Mouse (Mus musculus) thymus, postnatal 0 days (tissue): Measurements from ENCODE around the gene Crip2. TPM values are rescaled to one million over a fixed set of nuclear protein-coding genes. Genes with fewer than 3 reads are reported as not detected.
A peak's percentile ranks its signal among the peaks of the same experiment; 100 is the strongest.

Source experiments
- DNase-seq: peaks from one replicate; pipeline ENCODE4 v3.0.0-alpha.2; 2015; ENCODE audit warnings: low spot score
- polyA plus RNA-seq: library from polyadenylated mRNA; unstranded; fragments of >200 nt; fragmentation: Nextera tagmentation; extraction: Ambion mirVana; gene quantifications from 2 replicates; pipeline ENCODE4 v1.2.1, GENCODE M21; 2015

Crip2 gene
- polyA plus RNA-seq, 1 experiment from 2014 or later = 122 TPM

GRCm38 (mm10) chr12:113146112-113147057, 6.3 kb downstream of the Crip2 start, which contains the start of gene Crip1:
Gene Crip1, plus strand, starts transcription at chr12:113146316.
- peak; percentile 83 for DNase-seq

GRCm38 (mm10) chr12:113147481-113147880, 7.4 kb downstream of the Crip2 start:
- no peak for DNase-seq

- DNase-seq = no peak
Measured at GRCm38 (mm10) chr12:113148381-113149035, 8.5 kb downstream of the Crip2 start.

DNA sequence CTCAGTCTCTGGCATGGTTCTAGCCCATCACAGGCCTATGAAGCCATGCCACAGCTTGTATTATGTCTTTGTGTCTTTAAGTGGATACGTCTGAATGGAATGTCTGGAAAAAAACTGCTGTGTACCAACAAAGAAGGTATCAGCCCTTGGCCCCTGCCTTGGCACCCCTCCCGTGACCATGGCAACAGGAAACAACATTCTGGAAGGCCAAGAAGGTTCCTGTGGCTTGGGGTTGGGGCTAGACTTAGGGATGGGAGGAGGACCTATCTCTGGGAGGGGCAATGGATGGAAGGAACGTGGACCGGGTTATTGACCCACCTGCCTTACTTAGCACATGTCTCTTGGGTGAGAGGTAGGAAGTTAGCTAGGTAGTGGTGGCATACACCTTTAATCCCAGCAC, 9.3 kb downstream of the Crip2 start:
- DNase-seq = no peak

GRCm38 (mm10) chr12:113149896-113150295, 9.9 kb downstream of the Crip2 start:
- DNase-seq = no peak

DNA sequence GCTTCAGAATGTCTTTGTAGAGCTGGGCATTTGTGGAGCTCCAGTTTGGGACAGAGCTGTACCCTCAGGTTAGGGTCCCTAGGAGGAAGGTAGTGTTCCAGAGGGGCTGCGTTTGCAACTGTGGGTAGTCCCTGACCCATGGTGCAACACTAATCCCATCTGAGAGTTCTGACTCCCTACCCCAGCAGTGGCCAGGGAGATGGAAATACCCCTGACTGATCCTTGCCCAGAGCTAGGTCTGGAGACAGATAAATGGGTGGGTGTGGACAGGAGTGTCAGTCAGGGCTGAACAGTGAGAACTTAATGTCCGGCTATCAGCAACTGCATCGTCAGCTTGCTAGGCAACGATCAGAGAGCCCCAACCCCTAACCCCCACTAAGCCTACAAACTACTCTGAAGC, 10.6 kb downstream of the Crip2 start:
- DNase-seq = no peak

GRCm38 (mm10) chr12:113151046-113151445, 11.0 kb downstream of the Crip2 start:
- no peak for DNase-seq

GRCm38 (mm10) chr12:113151661-113152271, 11.7 kb downstream of the Crip2 start:
- peak; percentile 39 for DNase-seq

DNA sequence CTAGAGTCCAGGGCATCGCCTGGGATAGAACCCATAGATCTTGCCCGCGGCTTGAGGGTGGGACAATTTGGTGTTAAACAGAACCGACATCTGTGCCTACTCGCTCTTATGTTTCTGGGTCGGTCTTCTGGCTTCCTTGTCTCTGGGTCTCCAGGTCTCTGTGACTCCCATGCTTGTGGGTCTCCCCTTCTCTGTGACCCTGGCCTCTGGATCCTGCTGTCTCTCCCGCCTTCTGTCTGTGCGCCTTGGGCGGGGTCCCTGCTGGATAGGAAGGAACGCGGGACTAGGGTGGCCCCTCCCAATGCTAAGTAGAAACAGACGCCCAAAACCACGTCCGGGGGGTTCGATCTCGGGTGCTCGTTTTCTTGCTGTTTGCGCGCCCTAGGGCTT, 12.2 kb downstream of the Crip2 start:
- DNase-seq = peak; percentile 72

- no peak for DNase-seq
Measured at GRCm38 (mm10) chr12:113152991-113153525, 13.0 kb downstream of the Crip2 start.

- DNase-seq = no peak
Measured at GRCm38 (mm10) chr12:113153971-113154370, 13.9 kb downstream of the Crip2 start.

GRCm38 (mm10) chr12:113154747-113155075, 14.7 kb downstream of the Crip2 start:
- no peak for DNase-seq

- DNase-seq = peak; percentile 62
Measured at GRCm38 (mm10) chr12:113155076-113155771, 15.2 kb downstream of the Crip2 start.

DNA sequence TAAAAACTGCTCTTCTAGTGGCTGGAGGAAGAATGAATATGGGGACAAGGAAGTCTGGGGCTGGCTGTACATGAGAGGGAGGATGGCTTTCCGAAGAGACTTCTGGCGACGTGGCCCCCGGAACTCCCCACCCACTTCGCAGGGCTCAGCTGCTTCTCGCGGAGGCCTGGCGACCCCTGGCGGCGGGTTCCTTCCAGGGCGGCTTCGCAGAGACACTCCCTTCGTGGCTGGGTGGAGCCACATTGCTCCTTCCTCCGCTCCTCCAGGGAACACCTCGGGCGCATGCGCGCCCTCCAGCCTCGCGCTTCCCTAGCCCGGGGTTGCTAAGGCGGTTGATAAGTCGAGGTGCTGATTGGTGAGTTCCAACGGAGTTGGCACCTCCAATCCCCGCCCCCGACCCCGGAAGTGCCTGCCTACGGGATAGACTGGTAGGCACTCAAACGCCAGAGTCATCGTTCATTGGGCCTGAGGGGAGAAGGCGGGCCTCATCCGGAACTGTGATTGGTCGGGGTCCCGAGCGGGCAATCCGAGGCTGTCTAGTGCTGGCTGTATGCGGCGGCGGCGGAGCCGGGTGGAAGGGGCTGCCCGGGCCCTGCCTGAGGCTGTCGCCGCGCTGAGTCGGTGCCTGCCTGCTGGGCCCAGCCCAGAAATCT, 16.0 kb downstream of the Crip2 start, which contains the start of gene Tedc1:
Gene Tedc1 (plus strand): TSS at position 535 of the 653 bp plus-strand sequence.
- peak; percentile 100 for DNase-seq

DNA sequence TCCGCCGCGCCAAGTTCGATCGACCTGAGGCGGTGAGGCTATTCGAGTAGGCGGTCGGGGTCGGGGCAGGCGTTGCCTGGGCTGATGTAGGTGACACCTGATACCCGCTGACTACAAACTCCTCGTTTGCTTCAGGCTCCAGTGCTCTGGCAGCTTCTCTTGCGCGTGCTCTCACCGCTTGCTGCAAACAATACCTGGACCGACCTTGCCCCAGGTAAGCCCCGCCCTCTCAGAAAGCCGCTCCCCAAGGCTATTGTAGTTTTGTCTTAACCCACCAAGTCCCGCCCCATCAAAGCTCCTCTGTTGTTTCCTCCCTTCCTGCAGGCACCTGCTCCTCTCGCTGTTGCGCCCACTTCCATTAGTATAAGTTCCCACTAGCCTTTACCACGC, 16.5 kb downstream of the Crip2 start:
- peak; percentile 60 for DNase-seq

GRCm38 (mm10) chr12:113157002-113157401, 17.0 kb downstream of the Crip2 start:
- DNase-seq = no peak

GRCm38 (mm10) chr12:113157521-113157920, 17.5 kb downstream of the Crip2 start:
- DNase-seq = no peak

DNA sequence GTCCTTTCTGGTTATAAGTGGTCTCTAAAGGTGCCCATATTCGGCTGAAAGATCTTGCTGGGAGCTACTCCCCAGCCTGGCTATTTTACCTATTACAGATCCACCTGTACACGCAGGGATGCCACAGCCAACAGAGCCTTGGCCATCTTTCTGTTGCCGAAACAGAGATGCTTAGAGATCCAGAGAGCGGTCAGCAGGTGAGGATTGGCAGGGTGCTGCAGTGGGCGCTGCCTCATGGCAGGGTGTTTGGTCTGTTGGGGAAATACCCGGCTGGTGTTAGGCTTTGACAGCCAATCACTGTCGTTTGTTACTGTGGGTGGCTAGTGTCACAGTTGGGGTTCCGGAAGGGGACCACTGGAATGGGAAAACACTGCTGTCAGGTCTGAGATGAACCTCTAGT, 17.9 kb downstream of the Crip2 start:
- DNase-seq = no peak

GRCm38 (mm10) chr12:113163561-113164006, 23.5 kb downstream of the Crip2 start:
- DNase-seq = no peak

- peak; percentile 84 for DNase-seq
Measured at GRCm38 (mm10) chr12:113168031-113168536, 28.0 kb downstream of the Crip2 start.
